Comparison of ENCODE assay signal across 9 mouse cellular contexts in the genomic region with DNA sequence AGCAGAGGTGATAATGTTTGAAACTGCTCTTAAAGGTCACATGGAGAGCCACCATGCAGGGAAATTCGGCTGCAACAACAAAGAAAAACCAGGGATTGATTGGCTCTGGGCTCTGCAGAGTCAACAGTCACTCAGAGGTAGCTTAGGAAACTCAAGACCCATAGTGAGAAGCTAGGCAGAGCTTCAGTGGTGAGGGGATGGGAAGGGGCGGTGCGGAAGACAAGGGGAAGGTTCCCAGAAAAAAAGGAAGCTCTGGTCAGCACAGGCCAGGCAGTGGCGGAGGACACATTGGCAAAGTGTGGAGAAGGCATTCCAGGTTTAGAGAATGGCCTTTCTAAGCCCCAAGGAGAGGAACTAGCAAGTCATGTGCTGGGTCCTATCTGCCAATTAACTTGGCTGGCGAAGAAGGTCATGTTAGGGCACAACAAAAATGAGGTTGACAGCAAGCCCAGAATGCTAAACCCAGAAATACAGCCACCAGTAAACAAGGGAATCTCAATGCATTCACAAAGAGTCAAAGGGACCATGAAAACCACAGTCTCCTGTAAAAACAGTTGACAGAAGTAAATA. TPM values are rescaled to one million over a fixed set of nuclear protein-coding genes. Genes with fewer than 3 reads are reported as not detected.
A peak's percentile ranks its signal among the peaks of the same experiment; 100 is the strongest.
DNase-seq lines count a peak whose midpoint lies in the region; ATAC-seq and TF ChIP-seq lines count a peak whose summit lies in the region.
"Had no signal": no experiment of that assay in that cellular context is flagged by ENCODE, and none has a peak within 500 bp of the region (broad histone marks: within the 10 kb centered on the region; RNA-seq: fewer than 3 reads in every experiment).

No protein-coding gene starts in this region.

- H3K27me3 ChIP-seq in heart, adult 2 months (ENCODE audit: control insufficient read depth, insufficient read depth, low read length) = no peaks in the 10 kb centered on the region
- H3K27me3 ChIP-seq in heart, embryonic 10.5 days (ENCODE audit: insufficient read depth, poor library complexity, severe bottlenecking) = no peaks in the 10 kb centered on the region
- no peaks in the 10 kb centered on the region for H3K27me3 ChIP-seq in midbrain, embryonic 11.5 days (ENCODE audit: control insufficient read depth, insufficient read depth, low read length)
- H3K27me3 ChIP-seq in midbrain, embryonic 10.5 days (ENCODE audit: low read depth, poor library complexity, severe bottlenecking) = no peaks in the 10 kb centered on the region
- H3K27me3 ChIP-seq in forebrain, embryonic 14.5 days (replicated peaks; ENCODE audit: control insufficient read depth, insufficient read depth, low read length) = no peaks in the 10 kb centered on the region
- H3K27me3 ChIP-seq in forebrain, embryonic 16.5 days (replicated peaks; ENCODE audit: control insufficient read depth, insufficient read depth, low read length) = no peaks in the 10 kb centered on the region
- H3K27me3 ChIP-seq: midbrain, embryonic 15.5 days had no signal

- peaks cover 6% of the 10 kb centered on the region for H3K4me1 ChIP-seq in heart, adult 2 months (ENCODE audit: control insufficient read depth, insufficient read depth, low read length)
- peaks cover 6% of the 10 kb centered on the region; the same call in 1 of the 2 replicates for H3K4me1 ChIP-seq in heart, embryonic 10.5 days
- H3K4me1 ChIP-seq in midbrain, embryonic 11.5 days (ENCODE audit: control insufficient read depth, insufficient read depth, low read length) = no peaks in the 10 kb centered on the region; the same call in 1 of the 2 replicates
- H3K4me1 ChIP-seq in midbrain, embryonic 10.5 days = no peaks in the 10 kb centered on the region
- no peaks in the 10 kb centered on the region for H3K4me1 ChIP-seq in forebrain, embryonic 14.5 days (ENCODE audit: control insufficient read depth, insufficient read depth, low read length)
- H3K4me1 ChIP-seq in forebrain, embryonic 16.5 days (replicated peaks; ENCODE audit: control insufficient read depth, insufficient read depth, low read length) = no peaks in the 10 kb centered on the region
- H3K4me1 ChIP-seq: midbrain, embryonic 15.5 days had no signal

- intact Hi-C loops in heart, adult 2 months (cut with DNase I) = no loop called here

- H3K79me2 ChIP-seq in heart, adult 2 months (replicated peaks; ENCODE audit: control insufficient read depth, insufficient read depth, low read length) = no peaks in the 10 kb centered on the region

- peak; percentile 61; the same call in 1 of the 2 replicates for TF ChIP-seq EP300 in heart, adult 2 months (IDR thresholded peaks at IDR 0.05; ENCODE audit: insufficient read depth, low read depth, low read length)

- H3K9me3 ChIP-seq in heart, embryonic 10.5 days = no peaks in the 10 kb centered on the region
- H3K9me3 ChIP-seq in midbrain, embryonic 11.5 days (ENCODE audit: control insufficient read depth, low read length) = no peaks in the 10 kb centered on the region
- H3K9me3 ChIP-seq in midbrain, embryonic 10.5 days (replicated peaks) = no peaks in the 10 kb centered on the region
- H3K9me3 ChIP-seq in forebrain, embryonic 14.5 days (replicated peaks; ENCODE audit: control insufficient read depth, low read length) = no peaks in the 10 kb centered on the region
- no peaks in the 10 kb centered on the region for H3K9me3 ChIP-seq in forebrain, embryonic 16.5 days (ENCODE audit: control insufficient read depth, low read length)
- H3K9me3 ChIP-seq: midbrain, embryonic 15.5 days had no signal

- TF ChIP-seq CTCF in heart, adult 2 months (IDR thresholded peaks at IDR 0.05) = no peak

- H3K36me3 ChIP-seq in heart, adult 2 months (ENCODE audit: control insufficient read depth, insufficient read depth, low read length) = no peaks in the 10 kb centered on the region; the same call in none of the 2 replicates
- H3K36me3 ChIP-seq in heart, embryonic 10.5 days = no peaks in the 10 kb centered on the region
- no peaks in the 10 kb centered on the region for H3K36me3 ChIP-seq in midbrain, embryonic 11.5 days (ENCODE audit: control insufficient read depth, insufficient read depth, low read length)
- no peaks in the 10 kb centered on the region for H3K36me3 ChIP-seq in midbrain, embryonic 10.5 days
- H3K36me3 ChIP-seq in forebrain, embryonic 14.5 days (ENCODE audit: control insufficient read depth, insufficient read depth, low read length) = no peaks in the 10 kb centered on the region
- no peaks in the 10 kb centered on the region for H3K36me3 ChIP-seq in forebrain, embryonic 16.5 days (ENCODE audit: control insufficient read depth, insufficient read depth)
- H3K36me3 ChIP-seq: midbrain, embryonic 15.5 days had no signal

- H3K9ac ChIP-seq in heart, adult 2 months (ENCODE audit: low read depth, low read length) = no peak overlapping the region
- no peak overlapping the region for H3K9ac ChIP-seq in midbrain, embryonic 11.5 days (ENCODE audit: low read length)
- no peak overlapping the region for H3K9ac ChIP-seq in forebrain, embryonic 14.5 days (ENCODE audit: low read length)
- no peak overlapping the region for H3K9ac ChIP-seq in forebrain, embryonic 16.5 days (replicated peaks; ENCODE audit: low read depth, low read length)
- H3K9ac ChIP-seq: midbrain, embryonic 15.5 days had no signal

- TF ChIP-seq POLR2A in heart, adult 2 months (IDR thresholded peaks at IDR 0.05; ENCODE audit: insufficient read depth, low read depth, low read length) = peak; percentile 46; the same call in 1 of the 2 replicates

- H3K4me3 ChIP-seq in heart, adult 2 months = no peak overlapping the region
- H3K4me3 ChIP-seq in heart, embryonic 10.5 days = no peak overlapping the region
- H3K4me3 ChIP-seq in midbrain, embryonic 11.5 days (ENCODE audit: low read depth, low read length) = no peak overlapping the region
- no peak overlapping the region for H3K4me3 ChIP-seq in midbrain, embryonic 10.5 days
- no peak overlapping the region for H3K4me3 ChIP-seq in forebrain, embryonic 14.5 days (ENCODE audit: low read depth, low read length)
- no peak overlapping the region for H3K4me3 ChIP-seq in forebrain, embryonic 16.5 days (replicated peaks; ENCODE audit: low read length)
- H3K4me3 ChIP-seq: midbrain, embryonic 15.5 days had no signal

- peak; percentile 27 to 60 for DNase-seq in heart, adult 2 months
- no peak for DNase-seq in heart, embryonic 10.5 days (ENCODE audit: low spot score)
- peak; percentile 57 for DNase-seq in midbrain, embryonic 11.5 days (ENCODE audit: low spot score, missing footprints)
- no peak for DNase-seq in midbrain, embryonic 10.5 days (ENCODE audit: low spot score)
- peak; percentile 4 for DNase-seq in fibroblast of lung, adult 2 months (ENCODE audit: low read depth)
- peak; percentile 30 for DNase-seq in layer of hippocampus, adult 9-11 months
- DNase-seq in forebrain, embryonic 14.5 days (ENCODE audit: low spot score) = no peak

- H3K4me2 ChIP-seq in midbrain, embryonic 11.5 days = no peak overlapping the region
- no peak overlapping the region for H3K4me2 ChIP-seq in forebrain, embryonic 14.5 days (ENCODE audit: low read length)
- H3K4me2 ChIP-seq in forebrain, embryonic 16.5 days (ENCODE audit: low read length) = no peak overlapping the region
- H3K4me2 ChIP-seq: midbrain, embryonic 15.5 days had no signal

- WGBS in heart, adult 2 months = 40% methylated on average over 5 of the region's 5 CpGs
- 75% methylated on average over 5 of the region's 5 CpGs for WGBS in heart, embryonic 10.5 days
- 76% methylated on average over 5 of the region's 5 CpGs for WGBS in midbrain, embryonic 11.5 days
- WGBS in midbrain, embryonic 10.5 days = 70% methylated on average over 5 of the region's 5 CpGs
- WGBS in forebrain, embryonic 14.5 days = 77% methylated on average over 5 of the region's 5 CpGs
- 75% methylated on average over 5 of the region's 5 CpGs for WGBS in forebrain, embryonic 16.5 days

- H3K27ac ChIP-seq in heart, adult 2 months = peak overlapping the region; percentile 75
- H3K27ac ChIP-seq in heart, embryonic 10.5 days = no peak overlapping the region
- H3K27ac ChIP-seq in midbrain, embryonic 11.5 days (ENCODE audit: low read depth, low read length) = no peak overlapping the region
- H3K27ac ChIP-seq in midbrain, embryonic 10.5 days (replicated peaks) = no peak overlapping the region
- no peak overlapping the region for H3K27ac ChIP-seq in forebrain, embryonic 14.5 days (ENCODE audit: low read depth, low read length)
- H3K27ac ChIP-seq in forebrain, embryonic 16.5 days (ENCODE audit: low read length) = no peak overlapping the region
- H3K27ac ChIP-seq: midbrain, embryonic 15.5 days had no signal

- ATAC-seq in midbrain, embryonic 11.5 days (ENCODE audit: low FRiP score) = no peak
- no peak for ATAC-seq in forebrain, embryonic 14.5 days
- no peak for ATAC-seq in forebrain, embryonic 16.5 days
- ATAC-seq: midbrain, embryonic 15.5 days had no signal

RNA-seq across cellular contexts. Expression of gene Larp7, which starts 25.6 kb away (rescaled TPM):
- 10 to 100 TPM; 21.6 to 23.4 TPM for total RNA-seq in heart, adult 2 months (2021)
- polyA plus RNA-seq in heart, adult 2 months (2012; rRNA removed) = 2.6 and 5.9 TPM in 2 replicates
- 56.6 and 57.3 TPM in 2 replicates for polyA plus RNA-seq in heart, embryonic 10.5 days (2016; fragmentation: Nextera tagmentation; extraction: Ambion mirVana)
- polyA plus RNA-seq in midbrain, embryonic 11.5 days (2014; fragmentation: Nextera tagmentation; extraction: Ambion mirVana) = 85.2 and 91.5 TPM in 2 replicates
- polyA plus RNA-seq in midbrain, embryonic 10.5 days (2016; fragmentation: Nextera tagmentation; extraction: Ambion mirVana) = 80.5 and 86.2 TPM in 2 replicates
- polyA plus RNA-seq in forebrain, embryonic 14.5 days (2014; fragmentation: Nextera tagmentation; extraction: Ambion mirVana) = 36.7 and 41.8 TPM in 2 replicates
- 30.1 and 31.1 TPM in 2 replicates for polyA plus RNA-seq in forebrain, embryonic 16.5 days (2015; fragmentation: Nextera tagmentation; extraction: Ambion mirVana)

RNA-seq across cellular contexts. Expression of gene Zgrf1, which starts 25.7 kb away (rescaled TPM):
- under 1 TPM; 0.47 to 0.66 TPM for total RNA-seq in heart, adult 2 months (2021)
- 0.27 and 0.59 TPM in 2 replicates for polyA plus RNA-seq in heart, adult 2 months (2012; rRNA removed)
- 13.4 and 14.0 TPM in 2 replicates for polyA plus RNA-seq in heart, embryonic 10.5 days (2016; fragmentation: Nextera tagmentation; extraction: Ambion mirVana)
- 10.5 and 11.3 TPM in 2 replicates for polyA plus RNA-seq in midbrain, embryonic 11.5 days (2014; fragmentation: Nextera tagmentation; extraction: Ambion mirVana)
- 20.8 and 20.9 TPM in 2 replicates for polyA plus RNA-seq in midbrain, embryonic 10.5 days (2016; fragmentation: Nextera tagmentation; extraction: Ambion mirVana)
- 4.0 and 4.1 TPM in 2 replicates for polyA plus RNA-seq in forebrain, embryonic 14.5 days (2014; fragmentation: Nextera tagmentation; extraction: Ambion mirVana)
- polyA plus RNA-seq in forebrain, embryonic 16.5 days (2015; fragmentation: Nextera tagmentation; extraction: Ambion mirVana) = 4.9 and 5.2 TPM in 2 replicates

RNA-seq across cellular contexts. Expression of gene Ank2, which starts 28.4 kb away (rescaled TPM):
- total RNA-seq in heart, adult 2 months (2021) = 100 to 1,000 TPM; 269 to 290 TPM
- 96.1 and 155 TPM in 2 replicates for polyA plus RNA-seq in heart, adult 2 months (2012; rRNA removed)
- polyA plus RNA-seq in heart, embryonic 10.5 days (2016; fragmentation: Nextera tagmentation; extraction: Ambion mirVana) = 25.8 and 36.2 TPM in 2 replicates
- 66.6 and 74.5 TPM in 2 replicates for polyA plus RNA-seq in midbrain, embryonic 11.5 days (2014; fragmentation: Nextera tagmentation; extraction: Ambion mirVana)
- polyA plus RNA-seq in midbrain, embryonic 10.5 days (2016; fragmentation: Nextera tagmentation; extraction: Ambion mirVana) = 40.4 and 60.8 TPM in 2 replicates
- 61.8 and 116 TPM in 2 replicates for polyA plus RNA-seq in forebrain, embryonic 14.5 days (2014; fragmentation: Nextera tagmentation; extraction: Ambion mirVana)
- 156 and 201 TPM in 2 replicates for polyA plus RNA-seq in forebrain, embryonic 16.5 days (2015; fragmentation: Nextera tagmentation; extraction: Ambion mirVana)

Comparison
In these comparisons a context has a peak if more than half of its experiments do, and no peak if none do; other contexts are left out.
1. DNase-seq: peak in heart, adult 2 months (2 of 2), midbrain, embryonic 11.5 days (single experiment), fibroblast of lung, adult 2 months (single experiment) and layer of hippocampus, adult 9-11 months (single experiment); none in heart, embryonic 10.5 days (single experiment), midbrain, embryonic 10.5 days (single experiment) and forebrain, embryonic 14.5 days (single experiment).